Mouse (Mus musculus) embryonic facial prominence, embryonic 12.5 days (tissue): ENCODE measurements around the gene Gm867. TPM values are rescaled to one million over a fixed set of nuclear protein-coding genes. Genes with fewer than 3 reads are reported as not detected.

ENCODE experiments used
- ATAC-seq: fragments of 200-750 bp; cut with Nextera tagmentation; 2 replicates; pipeline ENCODE4 v1.8.0; 2017; ENCODE audit not compliant: insufficient number of reproducible peaks, insufficient read depth, low FRiP score, low TSS enrichment
- H3K27ac ChIP-seq: fragments of 300-500 bp; sonication (generic); 2 replicates; pipeline ENCODE4 v1.5.1; 2016; ENCODE audit warnings: mild to moderate bottlenecking
- H3K27me3 ChIP-seq: fragments of 300-500 bp; sonication (generic); 2 replicates; pipeline ENCODE4 v1.6.1; 2016; ENCODE audit warnings: mild to moderate bottlenecking, moderate library complexity
- H3K36me3 ChIP-seq: fragments of 300-500 bp; sonication (generic); 2 replicates; pipeline ENCODE4 v1.6.1; 2016; ENCODE audit warnings: mild to moderate bottlenecking
- H3K4me1 ChIP-seq: fragments of 300-500 bp; sonication (generic); 2 replicates; pipeline ENCODE4 v1.6.1; 2016
- H3K4me2 ChIP-seq: fragments of 300-500 bp; sonication (generic); replicated peaks from 2 replicates; pipeline ENCODE4 v1.6.1; 2016; ENCODE audit warnings: mild to moderate bottlenecking, moderate library complexity
- H3K4me3 ChIP-seq: fragments of 300-500 bp; sonication (generic); 2 replicates; pipeline ENCODE4 v1.5.1; 2016; ENCODE audit warnings: mild to moderate bottlenecking
- H3K9ac ChIP-seq: fragments of 300-500 bp; sonication (generic); 2 replicates; pipeline ENCODE4 v1.6.1; 2016; ENCODE audit warnings: mild to moderate bottlenecking, moderate library complexity
- H3K9me3 ChIP-seq: fragments of 300-500 bp; sonication (generic); 2 replicates; pipeline ENCODE4 v1.6.1; 2016; ENCODE audit warnings: mild to moderate bottlenecking, moderate library complexity
- WGBS: fragments of 180-500 bp; shearing (Covaris S2); methylation state at CpG from one replicate; pipeline ENCODE4 v1.1.7; 2016; 5-methylcytosine and 5-hydroxymethylcytosine counted together
- polyA plus RNA-seq: library from polyadenylated mRNA; unstranded; fragments of >200 nt; fragmentation: Nextera tagmentation; extraction: Ambion mirVana; gene quantifications from 2 replicates; pipeline ENCODE4 v1.2.1, GENCODE M21; 2016

Gene Gm867
- polyA plus RNA-seq, 1 experiment from 2014 or later: 0.37 TPM

DNA sequence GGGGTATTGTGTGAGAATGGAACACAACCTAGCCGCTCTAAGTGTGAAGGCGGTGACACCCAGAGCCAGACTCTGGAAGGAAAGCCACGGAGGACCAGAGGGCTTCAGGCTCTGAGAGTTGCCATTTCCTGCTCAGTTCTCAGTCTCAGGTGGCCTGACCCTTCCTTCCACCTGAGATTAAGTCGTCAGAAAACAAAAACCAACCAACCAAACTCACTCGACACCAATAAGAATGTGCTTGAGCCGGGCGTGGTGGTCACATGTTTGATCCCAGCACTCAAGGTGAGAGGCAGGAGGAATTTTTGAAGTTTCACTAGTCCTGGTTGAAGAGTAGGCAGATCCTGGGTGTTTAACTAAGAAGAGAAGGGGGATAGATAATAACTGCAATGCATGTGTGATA, 5.4 kb upstream of the Gm867 start:
- Histone ChIP-seq H3K9me3 (no peaks in the 10 kb centered on the region), H3K4me3 (no peak overlapping the region), H3K36me3 (no peaks in the 10 kb centered on the region), H3K4me1 (peaks cover 13% of the 10 kb centered on the region), H3K27me3 (peaks cover 10% of the 10 kb centered on the region; the same call in 1 of the 2 replicates), H3K4me2 (no peak overlapping the region), H3K27ac (no peak overlapping the region), H3K9ac (no peak overlapping the region)
- ATAC-seq: no peak
- 79% methylated on average over 7 of the region's 7 CpGs for WGBS

DNA sequence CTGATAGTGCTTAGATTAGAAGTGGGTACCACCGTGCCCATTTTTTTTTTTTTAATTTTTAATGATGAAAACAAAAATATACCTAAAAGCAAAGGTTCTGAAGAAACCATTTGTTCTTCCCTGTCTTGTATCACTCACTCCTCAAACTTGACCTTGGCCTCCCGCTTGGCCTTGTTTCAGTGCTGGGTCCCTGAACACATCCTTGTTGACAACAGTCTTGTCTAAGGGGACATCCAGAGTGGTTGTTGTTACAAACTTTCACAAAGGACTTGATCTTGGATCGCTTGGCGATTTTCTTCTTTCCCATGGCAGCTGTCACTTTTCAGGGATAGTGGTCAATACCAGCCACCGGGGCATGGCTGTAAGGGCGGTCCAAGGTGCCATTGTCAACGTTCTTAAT, 4.7 kb upstream of the Gm867 start:
- Histone ChIP-seq H3K4me1 (peaks cover 6% of the 10 kb centered on the region), H3K36me3 (no peaks in the 10 kb centered on the region), H3K27me3 (peaks cover 6% of the 10 kb centered on the region; the same call in 1 of the 2 replicates), H3K9ac (no peak overlapping the region), H3K27ac (no peak overlapping the region), H3K4me2 (no peak overlapping the region), H3K4me3 (no peak overlapping the region), H3K9me3 (no peaks in the 10 kb centered on the region)
- ATAC-seq: no peak
- WGBS: 89% methylated on average over 7 of the region's 7 CpGs

DNA sequence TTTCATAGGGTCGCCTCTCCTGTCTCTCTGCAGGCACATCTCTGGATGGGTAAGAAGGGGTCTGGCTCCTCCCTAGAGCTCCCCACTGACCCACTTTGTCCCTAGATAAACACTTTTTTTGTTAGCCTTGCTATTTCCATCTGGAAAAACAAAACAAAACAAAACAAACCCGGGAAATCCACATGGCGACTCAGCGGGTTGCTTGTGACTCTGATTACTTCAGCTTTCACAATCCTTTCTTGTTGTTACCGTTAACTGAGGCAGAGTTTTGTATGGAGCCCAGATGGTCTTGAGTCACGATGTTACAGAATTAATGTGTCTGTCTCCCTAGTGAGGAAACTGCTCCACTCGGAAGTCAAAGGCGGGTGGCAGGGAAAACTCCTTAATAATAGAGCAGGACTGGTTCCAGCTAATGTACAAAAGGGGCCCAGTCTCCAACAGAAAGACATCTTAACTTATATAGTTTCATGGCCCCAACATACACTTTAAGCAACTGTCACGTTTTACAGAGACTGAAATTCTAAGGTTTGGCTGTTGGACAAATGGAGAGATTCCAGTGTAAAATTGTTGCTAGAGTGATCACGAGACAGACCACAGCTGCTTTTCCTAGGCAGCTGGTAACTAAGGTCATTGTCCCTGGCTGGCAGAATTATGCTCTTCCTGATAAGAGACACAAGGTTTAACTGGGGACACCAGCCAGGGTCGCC, 3.7 kb upstream of the Gm867 start:
- Histone ChIP-seq H3K27ac (no peak overlapping the region), H3K4me1 (no peaks in the 10 kb centered on the region; the same call in 1 of the 2 replicates), H3K4me2 (no peak overlapping the region), H3K36me3 (no peaks in the 10 kb centered on the region), H3K9ac (no peak overlapping the region), H3K9me3 (no peaks in the 10 kb centered on the region), H3K4me3 (no peak overlapping the region), H3K27me3 (no peaks in the 10 kb centered on the region)
- 27% methylated on average over 11 of the region's 11 CpGs for WGBS
- ATAC-seq: no peak

DNA sequence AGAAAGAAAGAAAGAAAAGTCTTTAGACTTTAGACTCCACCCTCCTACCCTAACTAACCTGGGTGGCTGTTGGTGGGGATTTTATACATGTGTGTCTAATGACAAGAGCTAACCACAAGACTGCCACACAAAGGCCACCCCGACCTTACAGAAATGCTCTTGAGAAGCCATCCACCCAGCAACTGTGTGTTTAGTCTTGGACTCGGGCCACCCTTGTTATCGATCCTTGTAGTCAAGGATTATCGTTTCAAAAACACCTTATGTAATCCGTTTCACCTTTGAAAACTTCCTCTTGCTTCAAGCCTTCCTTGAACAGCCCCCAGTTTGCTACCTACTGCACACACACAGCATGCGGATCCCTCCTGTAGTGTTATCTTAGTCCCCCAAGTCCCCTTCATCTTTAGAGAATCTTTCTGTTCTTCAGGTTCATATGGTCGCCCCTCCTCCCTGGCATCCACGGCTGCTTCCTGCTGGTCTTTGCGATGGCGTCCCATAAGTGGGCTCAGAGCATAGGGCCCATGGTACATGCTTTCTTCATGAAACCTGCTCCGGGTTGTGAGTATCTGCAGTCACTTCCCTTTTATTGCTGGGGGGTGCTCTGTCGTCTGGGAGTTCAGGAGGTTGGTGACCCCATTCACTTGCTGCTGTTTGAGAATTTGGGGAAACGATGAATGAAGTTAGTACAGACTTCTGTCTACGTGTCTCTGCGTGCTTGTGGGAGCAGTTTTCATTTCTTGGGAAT, 2.4 kb upstream of the Gm867 start, which contains the start of gene Vpreb3:
Vpreb3 (plus strand) TSS at position 322 of the 742 bp plus-strand sequence.
- no peak for ATAC-seq
- Histone ChIP-seq H3K27me3 (no peaks in the 10 kb centered on the region), H3K4me3 (no peak within 1 kb of the TSS), H3K36me3 (no peaks in the 10 kb centered on the region), H3K9ac (no peak within 1 kb of the TSS), H3K9me3 (no peaks in the 10 kb centered on the region), H3K27ac (no peak within 1 kb of the TSS), H3K4me1 (no peaks in the 10 kb centered on the region; the same call in 1 of the 2 replicates), H3K4me2 (no peak within 1 kb of the TSS)
- WGBS: 77% methylated on average over 15 of the region's 15 CpGs

DNA sequence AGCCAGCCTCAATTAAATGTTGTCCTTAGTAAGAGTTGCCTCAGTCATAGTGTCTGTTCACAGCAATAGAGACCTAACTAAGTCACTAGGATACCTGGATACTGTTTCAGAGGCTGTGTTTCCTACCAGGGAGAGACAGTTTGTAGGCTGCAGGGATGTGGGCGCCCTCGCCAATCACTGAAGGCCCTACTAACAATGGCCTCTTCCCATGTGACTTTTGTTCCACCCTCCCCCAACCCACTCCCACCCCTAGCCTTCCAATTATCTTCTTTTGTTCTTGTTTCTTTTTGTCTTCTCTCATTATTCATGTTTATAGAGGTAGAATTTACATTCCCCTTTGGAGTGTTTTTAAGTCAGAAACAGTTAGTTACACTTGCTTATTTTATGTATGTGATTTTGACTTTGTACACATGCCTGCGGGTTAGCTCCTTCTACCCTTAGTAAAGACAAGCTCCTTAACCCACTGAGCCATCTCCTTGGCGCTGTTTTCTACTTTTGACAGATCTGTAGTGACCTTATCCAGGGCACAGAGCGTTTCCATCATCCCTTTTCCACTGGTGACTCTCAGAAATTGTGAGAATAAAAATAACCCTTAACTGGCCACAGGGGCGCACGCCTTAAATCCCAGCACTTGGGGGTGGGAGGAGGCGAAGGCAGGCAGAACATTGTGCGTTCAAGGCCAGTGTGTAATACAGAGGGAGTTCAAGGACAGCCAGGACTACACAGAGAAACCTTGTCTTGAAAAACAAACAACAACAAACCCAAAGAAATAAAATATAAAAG, 761 bp upstream of the Gm867 start:
- no peaks in the 10 kb centered on the region for H3K9me3 ChIP-seq
- H3K4me2 ChIP-seq: no peak overlapping the region
- no peak overlapping the region for H3K27ac ChIP-seq
- no peak overlapping the region for H3K9ac ChIP-seq
- no peak for ATAC-seq
- WGBS: 65% methylated on average over 9 of the region's 9 CpGs
- H3K36me3 ChIP-seq: no peaks in the 10 kb centered on the region
- peaks cover 15% of the 10 kb centered on the region for H3K27me3 ChIP-seq
- H3K4me1 ChIP-seq: peaks cover under 1% of the 10 kb centered on the region; the same call in 1 of the 2 replicates
- H3K4me3 ChIP-seq: no peak overlapping the region

DNA sequence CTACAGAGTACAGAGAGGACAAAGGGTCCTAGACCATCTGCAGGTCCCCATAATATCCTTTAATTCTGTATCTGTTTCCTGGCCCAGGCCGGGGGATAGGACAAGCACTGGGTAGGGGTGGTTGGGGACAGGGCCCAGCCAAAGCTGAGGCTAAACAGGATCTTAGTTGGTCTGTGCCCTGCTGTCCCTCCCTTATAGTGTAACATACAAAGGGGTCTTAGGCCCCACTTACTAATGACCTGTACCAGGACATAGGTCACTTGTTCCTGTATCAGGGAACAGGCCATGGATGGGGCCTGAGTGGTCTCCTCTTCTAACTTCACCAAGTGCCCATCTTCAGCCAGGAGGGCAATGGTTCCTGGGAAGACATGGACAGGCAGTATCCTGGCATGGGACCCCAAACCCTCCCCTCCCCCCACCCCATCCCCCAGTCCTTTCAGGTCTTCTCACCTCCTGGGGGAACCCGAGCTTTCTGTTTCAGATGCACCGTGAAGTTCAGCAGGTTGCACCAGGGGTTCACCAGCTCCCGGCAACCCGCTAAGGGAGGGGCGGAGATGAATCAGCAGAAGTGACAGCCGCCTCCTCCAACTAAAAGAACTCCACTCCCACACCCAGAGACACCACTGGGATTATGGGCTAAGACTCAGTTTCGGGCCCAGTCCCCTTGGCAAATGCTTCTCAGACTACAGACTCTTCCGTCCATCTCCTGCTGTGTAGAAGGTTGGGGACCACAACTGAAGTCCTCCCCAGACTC, 814 bp downstream of the Gm867 start:
- Histone ChIP-seq H3K36me3 (no peaks in the 10 kb centered on the region), H3K4me3 (no peak overlapping the region), H3K9ac (no peak overlapping the region), H3K9me3 (no peaks in the 10 kb centered on the region), H3K4me1 (peaks cover 9% of the 10 kb centered on the region; the same call in 1 of the 2 replicates), H3K4me2 (no peak overlapping the region), H3K27ac (no peak overlapping the region), H3K27me3 (peaks cover 28% of the 10 kb centered on the region)
- ATAC-seq: no peak
- 51% methylated on average over 9 of the region's 9 CpGs for WGBS

DNA sequence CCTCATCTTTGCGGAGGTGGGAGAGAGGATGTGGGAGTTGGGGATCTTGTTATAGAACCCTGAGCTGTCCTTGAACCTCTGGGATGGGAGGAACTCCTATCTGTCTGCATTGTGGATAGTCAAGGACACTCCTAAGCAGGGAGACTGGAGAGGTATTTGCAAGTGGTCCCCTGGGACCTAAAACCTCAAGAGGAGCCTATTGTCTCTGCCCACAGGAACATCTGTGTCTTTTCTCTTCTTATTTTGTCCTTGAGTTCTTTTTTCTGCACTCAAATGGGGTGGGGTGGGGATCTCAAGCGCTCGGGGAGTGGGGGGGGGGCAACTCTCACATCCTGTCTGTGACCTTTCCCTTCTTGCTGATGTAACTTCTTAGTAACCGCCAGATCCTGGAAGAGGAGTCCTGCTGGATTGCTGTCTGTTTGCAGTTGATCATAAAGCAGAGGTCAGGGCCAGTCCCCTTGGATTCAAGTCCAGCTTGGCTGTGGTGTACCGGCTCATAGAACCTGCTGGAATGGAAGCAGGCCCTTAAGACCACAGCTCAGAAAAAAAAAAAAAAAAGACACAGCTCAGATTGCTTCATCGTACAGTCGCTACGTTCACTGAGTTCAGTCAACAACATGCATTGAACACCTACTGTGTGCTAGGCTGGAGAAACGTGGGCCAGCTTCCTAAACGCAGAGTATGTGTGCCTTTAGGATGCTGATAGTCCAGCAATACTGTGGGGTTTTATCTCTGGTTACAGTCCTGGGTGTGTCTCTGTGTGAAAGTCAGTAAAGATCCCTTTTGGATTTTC, 2.4 kb downstream of the Gm867 start:
- Histone ChIP-seq H3K27me3 (peaks cover 28% of the 10 kb centered on the region), H3K4me2 (no peak overlapping the region), H3K4me3 (no peak overlapping the region), H3K9ac (no peak overlapping the region), H3K9me3 (no peaks in the 10 kb centered on the region), H3K27ac (no peak overlapping the region), H3K4me1 (peaks cover 11% of the 10 kb centered on the region; the same call in 1 of the 2 replicates), H3K36me3 (no peaks in the 10 kb centered on the region)
- no peak for ATAC-seq
- 53% methylated on average over 10 of the region's 10 CpGs for WGBS

DNA sequence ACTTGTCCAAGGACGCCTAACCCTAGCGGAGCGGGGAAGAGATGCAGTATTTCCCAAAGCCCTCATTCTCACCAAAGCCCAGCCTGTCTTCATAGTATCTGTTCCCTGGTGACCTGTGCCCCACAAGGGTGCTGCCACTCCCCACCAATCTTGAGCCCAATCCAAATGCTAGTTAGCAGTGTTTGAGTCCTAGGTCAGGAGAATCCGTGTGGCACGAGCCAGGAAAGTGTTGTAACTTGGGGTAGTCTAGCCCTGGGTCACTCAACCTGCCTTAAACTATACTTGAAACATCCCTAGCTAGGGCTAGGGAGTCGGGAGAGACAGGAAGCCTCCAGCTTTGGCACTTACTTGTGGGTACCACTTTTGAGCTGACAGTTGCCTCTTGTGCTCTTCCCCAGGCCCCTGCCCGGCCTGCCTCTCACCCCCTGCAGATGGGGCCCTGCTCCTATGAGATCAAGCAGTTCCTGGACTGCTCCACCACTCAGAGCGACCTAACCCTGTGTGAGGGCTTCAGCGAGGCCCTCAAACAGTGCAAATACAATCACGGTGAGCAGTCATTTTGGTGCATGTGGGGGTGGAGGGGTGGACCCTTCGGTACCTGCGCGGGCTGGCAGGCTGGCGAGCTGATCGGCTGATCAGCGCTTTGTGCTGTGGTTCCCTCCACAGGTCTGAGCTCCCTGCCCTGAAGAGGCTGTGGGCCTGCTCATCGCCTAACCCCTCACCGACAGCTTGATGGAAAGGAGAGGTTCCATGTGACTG, 3.4 kb downstream of the Gm867 start:
- Histone ChIP-seq H3K4me1 (peaks cover 17% of the 10 kb centered on the region), H3K4me3 (no peak overlapping the region), H3K36me3 (no peaks in the 10 kb centered on the region), H3K27me3 (peaks cover 28% of the 10 kb centered on the region), H3K9me3 (no peaks in the 10 kb centered on the region), H3K27ac (no peak overlapping the region), H3K4me2 (0 out of 2 replicates have a peak overlapping the region, but pooled peaks have one; percentile 1), H3K9ac (no peak overlapping the region)
- no peak for ATAC-seq
- WGBS: 32% methylated on average over 18 of the region's 18 CpGs

DNA sequence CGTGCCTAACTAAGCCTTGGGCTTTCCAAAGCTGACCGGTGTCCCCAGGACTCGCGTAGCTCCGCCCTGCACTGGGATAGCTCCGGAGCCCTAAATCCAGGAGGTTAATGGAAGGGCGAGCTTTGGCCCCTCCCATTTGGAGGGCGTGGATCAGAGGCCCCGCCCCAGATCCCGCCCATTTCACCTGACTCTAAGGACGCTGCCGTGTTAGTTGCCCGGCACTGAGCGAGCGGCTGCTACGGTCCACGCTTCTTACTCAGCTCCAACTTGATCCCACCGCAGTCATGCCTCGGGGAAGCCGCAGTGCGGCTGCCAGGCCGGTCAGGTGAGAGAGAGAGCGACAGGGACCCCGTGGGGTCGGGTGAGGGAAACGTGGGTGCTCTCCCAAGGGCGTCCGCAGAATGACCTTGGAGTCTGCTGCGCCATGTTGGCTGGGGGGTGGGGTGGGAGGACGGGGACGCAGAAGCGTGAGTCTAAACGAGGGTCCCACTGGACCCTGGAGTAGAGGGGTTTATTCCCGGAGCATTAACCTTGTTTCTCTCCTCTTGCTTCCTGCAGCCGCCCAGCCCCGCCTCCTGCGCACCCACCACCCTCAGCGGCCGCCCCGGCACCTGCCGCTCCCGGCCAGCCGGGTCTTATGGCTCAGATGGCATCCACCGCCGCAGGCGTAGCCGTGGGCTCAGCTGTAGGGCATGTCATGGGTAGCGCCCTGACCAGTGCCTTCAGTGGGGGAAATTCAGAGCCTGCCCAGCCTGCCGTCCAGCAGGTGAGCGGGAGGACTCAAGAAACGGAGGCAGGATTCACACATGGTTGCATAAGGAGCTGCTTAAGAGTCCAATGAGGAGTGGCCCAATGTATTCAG, 4.6 kb downstream of the Gm867 start, which contains the start of gene Mmp11:
Mmp11 (minus strand) TSS at position 817 of the 862 bp plus-strand sequence.
- Histone ChIP-seq H3K36me3 (no peaks in the 10 kb centered on the region), H3K9ac (peak within 1 kb of the TSS; percentile 31), H3K4me3 (peak within 1 kb of the TSS; percentile 43), H3K27me3 (peaks cover 31% of the 10 kb centered on the region), H3K4me1 (peaks cover 27% of the 10 kb centered on the region), H3K4me2 (peak within 1 kb of the TSS; percentile 80), H3K27ac (no peak within 1 kb of the TSS), H3K9me3 (no peaks in the 10 kb centered on the region)
- WGBS: 2% methylated on average over 50 of the region's 51 CpGs
- ATAC-seq: no peak; the same call in 1 of the 2 replicates
